Mouse (Mus musculus): ENCODE data around the gene Ssr1.

- no peak for TF ChIP-seq CTCF (IDR thresholded peaks at IDR 0.05; ENCODE audit: insufficient read depth, low read depth, low read length)
- TF ChIP-seq POLR2A (IDR thresholded peaks at IDR 0.05; ENCODE audit: insufficient read depth, low read depth, low read length): no peak
Observed at GRCm38 (mm10) chr13:37959936-37960335, 34.1 kb downstream of the Ssr1 start.

Data from olfactory bulb, adult 2 months (tissue).